Mouse (Mus musculus): ENCODE results near the gene Rnf5.

Gene Rnf5

DNA sequence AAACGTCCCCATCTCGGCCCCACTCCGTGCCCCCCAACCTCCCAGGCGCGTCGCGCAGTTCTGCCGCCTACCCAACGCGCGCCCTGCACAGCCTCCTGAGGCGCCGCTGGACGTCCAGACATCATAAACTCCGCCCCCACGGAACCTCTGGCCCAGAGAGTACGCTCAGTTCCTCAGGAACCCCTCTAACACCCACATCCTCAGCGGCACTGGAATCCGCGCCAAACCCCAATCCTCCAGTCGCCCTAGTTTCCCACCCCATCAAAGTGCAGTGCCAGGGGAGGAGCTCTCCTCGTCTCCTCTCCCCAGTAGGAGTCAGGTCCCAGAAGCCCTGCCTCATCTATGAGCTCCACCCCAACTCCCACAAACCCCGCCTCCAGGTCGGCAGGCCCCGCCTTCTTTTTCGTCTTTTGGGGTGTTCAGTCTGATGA is 28.8 kb upstream of the Rnf5 start:
- in situ Hi-C loops (cut with MboI), result no loop called here

DNA sequence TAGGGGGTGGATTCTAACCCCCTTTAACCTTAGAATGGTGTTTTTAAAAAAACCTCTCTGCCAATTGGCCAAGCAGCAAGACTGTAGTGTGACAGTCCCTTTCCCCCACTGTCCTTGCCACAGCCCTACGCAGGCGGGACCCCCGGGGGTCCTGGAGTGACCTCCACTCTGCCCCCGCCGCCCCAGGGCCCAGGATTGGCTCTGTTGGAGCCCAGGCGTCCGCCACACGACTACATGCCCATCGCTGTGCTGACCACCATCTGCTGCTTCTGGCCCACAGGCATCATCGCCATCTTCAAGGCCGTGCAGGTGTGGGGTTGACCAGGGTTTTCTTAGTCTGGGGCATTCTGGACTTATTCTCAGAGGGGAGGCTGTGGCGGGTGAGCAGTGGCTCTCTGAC is 28.2 kb upstream of the Rnf5 start:
- in situ Hi-C loops (cut with MboI), result no loop called here

DNA sequence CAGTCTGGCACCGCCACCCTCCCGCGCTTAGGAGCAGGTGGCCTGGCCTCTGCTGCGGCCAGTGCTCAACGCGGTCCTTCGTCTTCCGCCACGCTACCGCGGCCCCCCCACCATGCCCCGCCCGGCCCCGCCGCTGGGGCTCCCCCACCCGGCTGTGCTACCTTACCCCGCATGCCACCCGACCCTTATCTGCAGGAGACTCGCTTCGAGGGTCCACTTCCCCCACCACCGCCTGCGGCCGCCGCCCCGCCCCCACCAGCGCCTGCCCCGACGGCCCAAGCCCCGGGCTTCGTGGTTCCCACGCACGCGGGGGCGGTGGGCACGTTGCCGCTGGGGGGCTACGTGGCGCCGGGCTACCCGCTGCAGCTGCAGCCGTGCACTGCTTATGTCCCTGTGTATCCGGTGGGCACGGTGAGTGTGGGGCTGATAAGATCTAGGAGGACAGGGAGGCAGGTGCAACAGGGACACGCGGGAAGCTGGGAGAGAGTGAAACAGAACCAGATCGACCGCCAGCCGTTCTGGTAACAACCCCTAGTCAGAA is 27.3 kb upstream of the Rnf5 start:
- in situ Hi-C loops (cut with MboI), result no loop called here

DNA sequence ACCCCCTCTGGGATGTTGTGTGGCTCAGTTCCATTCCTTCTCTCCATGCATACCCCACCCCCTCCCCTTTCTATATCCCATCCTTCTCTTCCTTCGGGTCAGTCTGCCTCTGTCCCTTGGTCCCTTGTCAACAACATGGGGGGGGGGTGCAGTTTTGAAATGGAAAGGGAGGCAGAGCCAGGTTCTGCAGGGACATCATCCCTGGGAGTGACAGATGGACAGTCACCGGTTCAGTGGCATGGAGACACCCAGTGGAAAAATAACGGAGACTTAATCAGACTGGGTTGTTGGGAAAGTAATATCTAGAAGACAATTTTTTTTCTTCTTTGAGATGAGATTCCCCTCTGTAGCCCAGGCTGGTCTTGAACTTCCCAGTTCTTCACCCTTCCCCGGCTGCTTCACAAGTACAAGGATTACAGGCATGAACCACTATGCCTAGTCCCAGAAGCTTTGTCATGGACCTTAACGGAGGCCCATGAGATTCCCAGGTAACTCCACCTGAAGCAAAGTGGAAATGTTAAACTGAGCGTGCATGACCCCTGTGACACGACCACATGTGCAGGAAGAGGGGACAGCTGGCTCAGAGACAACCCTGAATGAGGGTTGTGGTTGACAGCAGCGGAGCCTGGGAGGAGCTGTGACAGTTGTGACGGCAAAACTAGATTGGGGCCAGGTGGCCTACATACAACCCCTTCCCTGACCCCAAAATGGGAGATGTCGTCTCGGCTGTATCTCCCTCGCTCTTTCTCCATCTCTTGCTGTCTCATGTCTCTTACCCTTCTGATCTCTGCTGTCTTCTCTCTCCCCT is 26.5 kb upstream of the Rnf5 start:
- in situ Hi-C loops (cut with MboI), result no loop called here

DNA sequence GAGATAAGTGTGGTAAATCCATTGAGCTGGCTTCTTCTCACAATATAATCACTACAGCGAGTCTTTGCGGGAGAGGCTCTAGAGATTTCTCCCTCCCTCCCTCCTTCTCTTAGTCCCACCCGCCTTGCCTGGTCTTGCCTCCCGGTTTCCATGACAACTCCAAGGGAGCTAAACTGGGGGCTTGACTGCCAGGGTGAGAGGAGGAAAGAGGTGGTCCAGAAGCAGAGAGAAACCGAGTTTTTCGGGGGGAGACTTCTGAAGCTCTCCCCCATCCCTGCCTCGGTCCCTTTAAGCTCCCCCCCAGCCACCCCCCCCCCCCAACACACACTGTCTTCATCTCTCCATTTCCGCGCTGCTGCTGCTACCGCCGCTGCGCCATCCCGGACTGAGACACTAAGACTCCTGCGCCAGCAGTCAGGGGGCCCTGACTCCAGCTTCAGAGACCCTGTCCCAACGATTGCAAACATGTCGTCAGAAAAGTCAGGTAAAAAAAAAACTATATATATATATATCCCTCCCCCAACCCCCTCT is 25.8 kb upstream of the Rnf5 start, which contains the start of gene Prrt1:
Gene Prrt1 (plus strand): TSS at position 313 of the 531 bp plus-strand sequence.
- in situ Hi-C loops (cut with MboI), result no loop called here

DNA sequence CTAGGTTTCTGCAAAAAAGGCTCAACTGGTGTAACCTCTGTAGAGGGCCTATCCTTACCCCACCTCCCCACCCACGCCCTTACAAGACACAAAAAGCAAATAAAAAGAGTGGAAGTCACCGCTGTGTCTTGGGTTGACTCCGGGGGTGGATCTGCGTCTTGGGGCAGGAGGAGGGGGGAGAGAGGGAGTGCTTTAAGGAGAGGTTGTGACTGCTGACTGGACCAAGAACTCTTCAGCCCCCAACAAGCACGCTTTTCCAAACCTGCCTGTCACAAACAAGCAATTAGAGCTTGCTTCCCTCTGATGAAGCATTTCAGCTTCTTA is 25.1 kb upstream of the Rnf5 start:
- in situ Hi-C loops (cut with MboI), result no loop called here

DNA sequence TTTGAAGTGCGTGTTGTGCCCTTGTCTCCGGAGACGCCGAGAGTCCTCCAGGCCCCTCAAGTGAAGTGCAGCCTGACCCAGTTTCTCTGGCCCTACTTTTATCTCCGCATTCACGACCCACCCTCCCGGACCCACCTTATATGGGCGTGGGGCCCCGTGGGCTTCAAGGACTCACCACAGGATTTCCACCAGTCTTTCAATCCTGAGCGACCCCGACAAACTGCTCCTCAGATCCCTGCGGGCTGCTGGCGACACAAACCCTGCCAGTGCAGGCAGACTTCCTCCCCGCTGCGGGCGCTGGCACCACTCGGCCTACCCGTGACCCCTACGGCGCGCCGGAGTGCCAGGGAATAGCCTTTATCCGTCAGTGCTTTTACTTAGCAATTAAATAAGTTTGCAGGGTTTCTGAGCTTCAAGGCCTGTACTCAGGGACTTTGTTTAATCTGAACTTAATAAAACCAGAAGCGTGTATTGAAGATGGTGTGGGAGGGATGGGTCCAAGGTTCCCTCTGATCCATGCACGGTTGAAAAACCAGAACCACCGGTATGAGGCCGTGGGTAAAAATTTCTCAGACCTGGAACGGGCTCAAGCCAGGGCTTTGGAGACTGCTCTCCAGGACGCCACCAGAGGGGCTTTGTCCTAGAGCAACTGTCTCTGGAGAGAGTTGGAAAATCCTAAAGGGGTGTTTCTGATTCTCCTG is 24.6 kb upstream of the Rnf5 start, which contains the start of gene Ppt2:
Gene Ppt2 (minus strand): TSS at position 568 of the 701 bp plus-strand sequence.
- in situ Hi-C loops (cut with MboI), result no loop called here

DNA sequence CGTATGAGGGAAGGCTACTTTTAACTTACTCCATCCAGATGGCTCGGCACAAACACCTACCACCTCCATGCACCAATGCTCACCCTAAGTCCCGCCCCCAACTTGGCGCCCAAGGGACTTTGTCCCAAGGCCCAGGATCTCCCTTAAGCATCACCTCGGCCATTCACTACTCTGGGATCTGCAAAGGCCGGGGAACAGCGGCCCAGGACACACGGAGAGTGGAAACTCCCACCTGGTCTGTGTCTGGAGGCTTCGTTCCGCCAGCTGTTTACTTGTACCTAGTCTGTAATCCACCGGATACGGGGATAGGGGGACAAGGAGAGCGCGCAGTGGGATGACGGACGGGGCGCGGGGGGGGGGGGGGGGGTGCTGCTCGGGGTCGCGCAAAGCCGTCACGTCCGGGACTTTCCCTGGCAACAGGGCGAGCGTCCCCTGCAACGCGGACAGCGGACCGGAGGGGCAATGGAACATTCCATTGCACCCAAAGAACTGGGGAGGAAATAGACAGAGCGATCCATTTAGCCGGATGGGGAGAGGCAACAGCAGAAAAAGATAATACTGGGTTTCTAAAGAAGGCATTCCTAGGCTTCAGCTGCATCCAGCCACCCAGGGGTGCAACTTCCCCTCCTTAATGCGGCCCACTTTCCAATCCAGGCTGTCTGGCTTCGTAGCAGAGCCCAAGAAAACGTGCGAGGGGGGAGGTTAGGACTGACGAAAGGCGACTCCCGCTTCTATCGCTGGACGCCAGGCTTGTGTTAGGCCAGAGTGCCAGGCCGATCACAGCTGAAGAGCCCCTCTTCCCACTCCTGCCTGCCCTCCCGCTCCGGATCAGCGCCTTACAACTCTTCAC is 23.8 kb upstream of the Rnf5 start:
- in situ Hi-C loops (cut with MboI), result no loop called here

DNA sequence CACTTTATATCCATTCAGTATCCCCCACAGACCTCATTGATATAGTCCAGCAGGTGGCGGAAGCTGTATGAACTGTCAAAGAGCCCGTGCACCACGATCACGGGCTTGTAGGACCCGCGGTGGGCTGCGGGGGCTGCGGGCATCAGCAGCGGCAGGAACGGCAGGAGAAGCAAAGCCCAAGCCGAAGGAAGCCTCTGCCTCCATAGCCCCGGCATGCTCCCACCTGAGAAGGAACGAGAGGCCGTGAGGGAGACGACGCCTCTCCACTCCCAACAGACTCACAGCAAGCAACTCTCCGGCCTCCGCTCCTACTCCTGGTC is 23.2 kb upstream of the Rnf5 start:
- in situ Hi-C loops (cut with MboI), result no loop called here

DNA sequence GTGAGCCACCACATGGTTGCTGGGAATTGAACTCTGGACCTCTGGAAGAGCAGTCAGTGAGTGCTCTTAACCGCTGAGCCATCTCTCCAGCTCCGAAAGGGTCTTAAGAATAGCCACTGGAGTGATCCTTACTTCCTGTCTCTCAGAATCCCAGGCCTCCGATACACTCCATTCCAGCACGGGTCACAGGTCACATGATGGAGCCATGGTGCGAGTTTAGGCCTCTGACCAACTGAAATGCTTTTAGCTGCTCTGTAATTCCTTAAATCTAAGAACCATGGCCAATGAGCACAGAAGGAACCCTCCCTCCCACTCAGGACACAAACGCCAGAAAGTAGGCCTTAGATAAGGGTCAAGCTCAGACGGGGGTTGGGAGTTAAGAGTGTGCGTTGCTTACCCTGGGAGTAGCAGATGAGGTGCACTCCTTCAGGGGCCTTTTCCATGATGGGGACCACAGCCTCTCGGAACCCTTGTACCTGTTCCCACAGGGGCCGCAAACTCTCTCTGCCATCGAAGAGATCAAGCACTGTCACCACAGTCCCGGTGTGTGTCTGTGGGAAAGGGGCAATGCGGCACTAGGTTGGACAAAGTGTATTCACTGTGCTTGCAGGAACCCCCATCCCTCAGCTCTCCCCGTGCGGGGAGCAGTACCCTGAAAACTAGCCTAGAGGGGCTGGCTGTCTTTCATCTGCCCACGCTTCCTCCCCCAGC is 22.7 kb upstream of the Rnf5 start:
- in situ Hi-C loops (cut with MboI), result no loop called here

DNA sequence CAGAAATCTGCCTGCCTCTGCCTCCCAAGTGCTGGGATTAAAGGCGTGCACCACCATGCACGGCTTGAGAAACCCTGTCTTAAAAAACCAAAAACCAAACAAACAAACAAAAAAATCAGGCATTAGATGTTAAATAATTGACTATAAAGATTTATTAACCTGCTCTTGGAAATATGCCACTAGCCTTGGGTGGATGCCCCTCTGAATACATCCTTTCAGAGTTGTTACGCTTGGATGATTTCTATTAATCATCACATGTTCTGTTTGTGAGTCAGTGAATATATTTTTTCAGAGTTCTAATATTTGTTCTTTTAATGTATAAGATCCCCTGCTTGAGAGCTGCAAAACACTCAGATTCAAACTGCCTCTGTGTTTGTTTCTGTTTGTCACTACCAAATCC is 21.5 kb upstream of the Rnf5 start:
- in situ Hi-C loops (cut with MboI), result no loop called here

DNA sequence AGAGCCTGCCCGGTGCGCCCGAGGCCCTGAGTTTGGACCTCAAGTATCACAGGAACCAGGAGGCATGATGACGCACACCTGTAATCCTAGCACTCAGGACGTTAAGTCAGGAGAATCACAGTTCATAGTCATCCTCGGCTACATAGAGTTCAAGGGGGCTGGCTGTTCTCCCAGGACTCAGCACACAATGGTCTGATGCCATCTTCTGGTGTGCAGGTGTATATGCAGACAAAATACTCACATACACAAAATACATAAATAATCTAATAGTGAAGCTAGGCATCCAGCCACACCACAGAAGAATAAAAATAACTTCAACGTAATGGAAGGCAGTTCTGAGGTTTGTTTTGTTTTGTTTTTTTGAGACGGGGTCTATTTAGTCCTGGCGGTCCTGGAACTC is 19.7 kb upstream of the Rnf5 start:
- in situ Hi-C loops (cut with MboI), result no loop called here

DNA sequence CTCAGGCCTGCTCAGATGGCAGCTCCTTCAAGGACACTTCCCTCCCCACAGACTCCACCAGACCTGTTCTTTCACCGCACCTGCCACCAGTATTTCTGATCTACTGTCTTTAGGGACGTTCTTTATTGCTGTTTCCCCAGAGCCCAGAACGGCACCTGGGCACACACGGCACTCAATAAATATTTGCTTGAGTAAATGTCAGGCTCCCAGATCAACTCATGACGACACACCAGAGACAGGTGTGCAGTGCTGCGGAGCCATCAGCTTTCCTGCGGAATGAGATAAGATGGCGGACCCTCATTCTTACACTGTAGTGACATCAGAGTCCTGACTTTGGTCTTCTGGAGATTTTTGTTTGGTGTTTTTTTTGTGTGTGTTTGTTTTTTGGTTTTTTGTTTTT is 17.5 kb upstream of the Rnf5 start:
- in situ Hi-C loops (cut with MboI), result no loop called here

DNA sequence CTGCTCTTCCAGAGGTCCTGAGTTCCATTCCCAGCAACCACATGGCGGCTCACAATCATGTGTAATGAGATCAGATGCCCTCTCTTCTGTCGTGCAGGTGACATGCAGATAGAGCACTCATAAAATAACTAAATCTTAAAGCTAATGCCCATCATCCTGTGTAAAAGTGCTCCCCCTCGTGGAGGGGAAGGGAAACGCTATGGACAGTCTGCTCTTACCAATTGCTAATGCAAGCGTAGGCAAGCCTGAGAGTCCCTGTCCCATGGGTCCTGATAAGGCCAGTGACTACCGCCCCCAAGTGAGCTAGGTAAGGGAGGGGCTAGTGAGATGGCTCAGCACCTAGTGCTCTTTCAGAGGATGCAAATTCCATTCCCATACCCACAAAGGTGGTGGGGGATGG is 15.5 kb upstream of the Rnf5 start:
- in situ Hi-C loops (cut with MboI), result loop anchor here (5.0 kb wide), 1 partner anchor 52 kb away; no protein-coding TSS in a partner anchor

DNA sequence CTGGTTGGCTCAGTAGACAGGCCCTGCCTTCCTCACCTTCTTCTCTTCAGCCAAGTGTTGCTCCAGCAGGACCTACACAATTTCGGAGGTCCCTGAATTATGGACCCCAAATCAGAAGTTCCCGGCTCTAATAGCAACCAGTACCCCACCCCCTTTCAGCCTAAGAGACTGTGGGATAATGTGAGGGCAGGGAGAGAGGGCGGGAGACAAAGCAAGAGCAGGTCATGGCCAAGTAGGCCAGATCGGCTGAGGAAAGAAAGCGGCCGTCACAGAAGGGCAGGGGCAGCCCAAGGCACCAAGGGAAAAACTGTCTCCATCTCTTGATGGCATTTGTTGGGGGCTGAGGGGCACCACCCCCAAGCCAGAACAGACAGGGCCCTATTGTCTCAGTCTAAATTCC is 12.4 kb upstream of the Rnf5 start, which contains the start of gene Egfl8:
Gene Egfl8 (minus strand): TSS at position 101 of the 400 bp plus-strand sequence.
- in situ Hi-C loops (cut with MboI), result loop anchor here (5.0 kb wide), 1 partner anchor 49 kb away; no protein-coding TSS in a partner anchor

DNA sequence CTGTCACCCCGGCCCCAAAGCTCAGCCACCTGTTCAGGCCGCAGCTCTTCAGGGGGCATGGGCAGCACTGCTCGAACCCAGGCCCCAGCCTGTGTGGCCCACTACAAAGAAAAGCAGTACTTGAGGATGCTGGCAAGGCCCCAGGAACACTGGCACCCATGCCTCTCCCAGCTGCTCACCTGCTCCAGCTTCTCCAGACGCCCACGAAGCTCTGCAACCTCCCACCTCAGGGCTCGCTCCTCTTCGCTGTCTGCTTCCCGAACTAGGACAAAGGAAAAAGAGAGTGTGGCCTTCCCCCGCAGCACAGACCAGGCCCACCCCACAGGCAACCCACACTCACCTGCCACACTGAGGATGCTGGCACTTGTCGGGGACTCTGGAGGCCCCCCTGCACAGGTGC is 10.3 kb upstream of the Rnf5 start:
- in situ Hi-C loops (cut with MboI), result no loop called here

DNA sequence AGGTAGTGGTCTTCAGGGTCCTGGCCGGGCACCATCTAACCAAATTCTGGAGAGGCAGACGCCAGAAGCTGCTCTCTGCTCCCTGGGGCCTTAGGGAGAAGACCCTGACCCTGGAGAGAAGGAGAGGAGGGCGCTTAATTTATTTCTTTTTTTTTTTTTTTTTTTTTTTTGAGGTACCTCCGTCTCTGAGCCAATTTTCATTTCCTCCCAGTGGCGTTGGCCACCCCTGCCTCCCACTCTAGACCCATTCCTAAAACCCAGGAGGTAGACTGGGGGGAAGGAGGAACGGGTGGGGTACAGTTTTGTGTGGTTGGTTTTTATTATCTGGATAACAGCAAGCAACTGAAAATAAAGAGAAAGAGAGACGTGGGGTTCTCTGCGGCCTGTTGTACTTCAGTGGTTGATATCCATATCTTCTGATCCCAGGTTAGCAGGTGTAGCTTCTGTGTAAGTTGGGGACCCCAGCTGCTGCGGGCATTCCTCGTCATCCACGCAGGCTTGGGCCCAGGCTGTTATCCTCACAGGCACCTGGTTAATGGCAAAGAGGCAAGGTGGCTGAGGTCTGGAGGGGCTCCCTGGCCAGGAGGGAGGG is 9.7 kb upstream of the Rnf5 start:
- in situ Hi-C loops (cut with MboI), result no loop called here

DNA sequence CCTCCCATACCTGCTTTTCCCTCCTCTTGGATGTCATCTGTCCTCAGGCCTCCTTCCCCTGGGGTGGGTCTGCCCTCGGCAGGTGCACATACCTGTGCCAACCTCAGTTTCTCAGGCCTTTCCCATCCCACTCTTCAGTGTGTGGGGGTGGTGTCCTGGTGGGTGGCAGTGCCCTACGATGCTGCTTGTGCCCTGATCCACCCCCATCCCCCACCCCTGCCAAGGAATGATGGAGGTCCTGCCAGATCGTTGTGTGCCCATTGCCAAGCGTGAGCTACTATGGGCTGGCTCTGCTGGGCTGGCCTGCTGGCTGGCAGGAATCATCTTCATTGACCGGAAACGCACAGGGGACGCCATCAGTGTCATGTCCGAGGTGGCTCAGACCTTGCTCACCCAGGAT is 7.6 kb upstream of the Rnf5 start:
- in situ Hi-C loops (cut with MboI), result no loop called here

DNA sequence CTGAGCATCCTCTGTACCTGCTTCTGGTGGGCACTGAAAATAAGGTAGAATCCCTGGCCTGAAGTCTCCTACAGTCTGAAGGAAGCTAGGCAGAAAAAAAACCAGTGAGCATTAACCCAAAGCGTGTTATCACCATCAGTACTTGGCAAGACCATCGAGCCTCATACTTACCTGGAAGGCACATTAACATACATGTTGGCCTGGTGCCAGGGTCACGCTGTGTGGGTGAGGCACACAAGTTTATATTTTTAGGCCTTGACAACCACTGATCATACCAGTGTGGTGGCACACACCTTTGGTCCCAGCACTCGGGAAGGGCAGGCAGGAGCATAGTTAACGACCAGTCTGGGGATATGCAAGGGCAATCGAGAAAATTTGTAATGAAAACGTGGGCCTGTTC is 4.5 kb upstream of the Rnf5 start:
- in situ Hi-C loops (cut with MboI), result no loop called here

DNA sequence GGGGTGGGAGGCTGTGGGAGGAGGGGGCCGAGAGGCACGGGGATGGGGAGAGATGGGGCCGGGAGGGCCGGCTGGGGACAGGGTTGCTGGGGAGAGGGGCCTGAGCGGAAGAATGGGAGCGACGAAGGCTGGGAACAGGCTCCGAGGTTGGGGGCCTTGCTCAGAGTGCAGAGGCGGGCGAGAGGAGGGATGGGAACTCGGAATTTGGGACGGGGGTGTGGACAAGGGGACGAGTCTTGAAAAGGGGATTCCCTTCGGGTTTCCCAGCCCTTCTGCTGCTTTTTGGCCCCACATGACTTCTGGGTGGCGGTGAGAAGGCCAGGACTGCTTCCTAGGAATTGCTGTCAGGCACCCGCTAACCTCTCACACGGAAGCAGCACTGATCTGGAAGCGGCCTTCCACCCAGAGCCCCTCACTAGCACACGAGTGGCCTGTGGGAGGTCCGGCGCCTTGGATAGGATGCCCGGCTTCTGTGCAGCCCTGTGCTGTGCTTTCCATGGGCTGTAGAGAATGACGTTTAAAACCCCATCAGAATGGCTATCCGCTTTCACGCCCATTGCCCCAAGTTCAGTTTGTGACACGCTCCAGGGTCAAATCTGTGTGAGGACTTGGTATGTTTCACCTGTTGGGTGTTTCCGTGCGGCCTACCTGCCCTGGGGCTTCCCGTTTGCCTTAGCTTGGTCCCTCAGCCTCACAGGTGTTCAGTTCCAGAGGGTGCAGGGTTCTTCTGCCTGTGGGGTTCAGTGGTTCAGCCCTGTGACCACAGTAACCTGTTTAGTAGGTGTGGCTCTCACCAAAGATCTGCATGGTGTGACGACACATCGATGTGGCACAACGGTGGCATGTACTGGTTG is 2.9 kb upstream of the Rnf5 start:
- in situ Hi-C loops (cut with MboI), result no loop called here
